Mouse (Mus musculus) spleen, adult 2 months (tissue): ENCODE measurements around the gene Tmcc2. TPM values are rescaled to one million over a fixed set of nuclear protein-coding genes. Genes with fewer than 3 reads are reported as not detected.

ENCODE experiments used
- DNase-seq, 2 experiments: peaks; one replicate each; pipeline versions ENCODE4 v3.0.0 to v3.0.0-alpha.2; 2012 to 2021; ENCODE audit warnings: low spot score in 2 of 2, low read depth in 1 of 2
- H3K27ac ChIP-seq: fragments of 200-500 bp; 2 replicates; pipeline ENCODE4 v1.5.1; 2012; ENCODE audit warnings: low read length, inconsistent platforms; ENCODE audit not compliant: insufficient read depth
- H3K27me3 ChIP-seq: fragments of 200-500 bp; 2 replicates; pipeline ENCODE4 v1.6.1; 2012; ENCODE audit warnings: mild to moderate bottlenecking, moderate library complexity, low read length, inconsistent platforms; ENCODE audit not compliant: control insufficient read depth, insufficient read depth
- H3K36me3 ChIP-seq: fragments of 200-500 bp; 2 replicates; pipeline ENCODE4 v1.6.1; 2012; ENCODE audit warnings: mild to moderate bottlenecking, low read length, inconsistent platforms; ENCODE audit not compliant: control insufficient read depth, insufficient read depth
- H3K4me1 ChIP-seq: fragments of 200-500 bp; 2 replicates; pipeline ENCODE4 v1.6.1; 2011; ENCODE audit warnings: inconsistent platforms; ENCODE audit not compliant: control insufficient read depth, insufficient read depth, insufficient read length
- H3K4me3 ChIP-seq: fragments of 200-500 bp; 2 replicates; pipeline ENCODE4 v1.5.1; 2011; ENCODE audit warnings: mild to moderate bottlenecking, inconsistent platforms; ENCODE audit not compliant: insufficient read depth, insufficient read length; ENCODE audit errors: extremely low read depth
- CTCF ChIP-seq: fragments of 200-500 bp; IDR thresholded peaks from 2 replicates; pipeline ENCODE4 v1.5.1; 2011; ENCODE audit warnings: mild to moderate bottlenecking, inconsistent platforms; ENCODE audit not compliant: insufficient read depth, insufficient read length, insufficient replicate concordance; ENCODE audit errors: extremely low read depth
- POLR2A ChIP-seq: fragments of 200-500 bp; IDR thresholded peaks from 2 replicates; pipeline ENCODE4 v1.6.1; 2011; ENCODE audit warnings: low read depth, low read length, inconsistent platforms
- WGBS: fragments of 180-500 bp; shearing (Covaris S2); methylation state at CpG from one replicate; pipeline ENCODE4 v1.1.7; 2018; 5-methylcytosine and 5-hydroxymethylcytosine counted together
- polyA plus RNA-seq: library from polyadenylated mRNA; depleted of rRNA; stranded (reverse); fragments of >200 nt; gene quantifications from 2 replicates; pipeline ENCODE4 v1.2.3, GENCODE M21; 2012

Tmcc2 gene
- polyA plus RNA-seq, 1 experiment = 244 TPM

- no peak for DNase-seq
- TF ChIP-seq CTCF (no peak), POLR2A (no peak)
- H3K4me1 ChIP-seq = peaks cover 3% of the 10 kb centered on the region; the same call in 1 of the 2 replicates
- no peaks in the 10 kb centered on the region for H3K27me3 ChIP-seq
- peaks cover 2% of the 10 kb centered on the region; the same call in 1 of the 2 replicates for H3K36me3 ChIP-seq
- H3K27ac ChIP-seq = no peak overlapping the region
- 87% methylated on average over 7 of the region's 7 CpGs for WGBS
- H3K4me3 ChIP-seq = no peak overlapping the region
Observed at GRCm38 (mm10) chr1:132364896-132365557, 26.1 kb downstream of the Tmcc2 start.

DNA sequence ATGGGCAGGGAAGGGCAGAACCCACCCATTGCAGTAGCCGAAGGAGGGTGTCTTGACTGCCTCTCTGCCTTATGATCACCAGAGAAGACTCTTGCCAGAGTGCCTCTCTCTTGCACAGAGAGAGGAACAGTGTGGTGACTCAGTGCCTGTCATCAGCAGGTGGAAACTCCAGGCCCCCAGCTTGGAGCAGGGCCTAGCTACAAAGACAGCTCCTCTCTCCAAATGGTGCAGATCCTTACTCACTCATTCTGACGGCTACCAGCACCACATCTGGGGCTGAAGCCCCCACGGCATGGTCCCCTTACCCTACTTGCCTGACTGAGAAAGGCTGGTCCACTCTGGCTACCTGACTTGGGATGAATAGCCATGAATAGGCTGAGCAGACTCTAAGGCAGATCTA is 26.7 kb downstream of the Tmcc2 start:
- Histone ChIP-seq H3K36me3 (peaks cover 3% of the 10 kb centered on the region; the same call in 1 of the 2 replicates), H3K4me3 (no peak overlapping the region)
- TF ChIP-seq CTCF = no peak
- TF ChIP-seq POLR2A = no peak

GRCm38 (mm10) chr1:132361959-132362358 is 29.1 kb downstream of the Tmcc2 start:
- H3K4me3 ChIP-seq = no peak overlapping the region

More for the DNA sequence above, 26.7 kb downstream of the Tmcc2 start:
- WGBS = 91% methylated on average over 3 of the region's 3 CpGs
- DNase-seq = no peak
- no peaks in the 10 kb centered on the region for H3K27me3 ChIP-seq
- no peak overlapping the region for H3K27ac ChIP-seq
- no peaks in the 10 kb centered on the region for H3K4me1 ChIP-seq

GRCm38 (mm10) chr1:132356841-132357240 is 34.2 kb downstream of the Tmcc2 start:
- TF ChIP-seq POLR2A = no peak
- TF ChIP-seq CTCF = no peak
- DNase-seq = no peak
- H3K27me3 ChIP-seq = no peaks in the 10 kb centered on the region
- WGBS = 88% methylated on average over 1 of the region's 1 CpGs
- H3K36me3 ChIP-seq = peaks cover 3% of the 10 kb centered on the region
- peaks cover 4% of the 10 kb centered on the region; the same call in 1 of the 2 replicates for H3K4me1 ChIP-seq
- no peak overlapping the region for H3K27ac ChIP-seq
- H3K4me3 ChIP-seq = no peak overlapping the region

More at GRCm38 (mm10) chr1:132361959-132362358, 29.1 kb downstream of the Tmcc2 start:
- DNase-seq = no peak
- H3K27me3 ChIP-seq = no peaks in the 10 kb centered on the region
- H3K27ac ChIP-seq = no peak overlapping the region
- peaks cover 3% of the 10 kb centered on the region for H3K36me3 ChIP-seq
- no peaks in the 10 kb centered on the region for H3K4me1 ChIP-seq
- WGBS = 94% methylated on average over 6 of the region's 6 CpGs
- no peak for TF ChIP-seq CTCF
- TF ChIP-seq POLR2A = no peak

DNA sequence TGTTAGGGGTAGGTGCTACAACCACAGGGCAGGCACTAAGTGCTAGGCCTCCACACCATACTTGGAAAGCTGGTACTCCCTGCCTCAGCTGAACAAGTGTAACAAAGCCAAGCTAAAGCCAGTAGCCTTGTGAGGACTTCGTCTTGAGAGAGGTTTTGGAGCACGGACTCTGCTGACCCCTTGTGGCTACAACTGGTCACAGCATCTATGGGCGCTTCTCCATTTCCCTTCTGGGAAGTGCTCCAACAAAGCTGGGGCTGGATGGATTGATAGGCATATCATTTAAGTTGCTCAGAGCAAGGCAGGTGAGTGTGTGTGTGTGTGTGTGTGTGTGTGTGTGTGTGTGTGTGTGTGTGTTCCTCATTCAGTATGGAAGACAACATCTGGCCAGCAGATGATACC is 35.2 kb downstream of the Tmcc2 start:
- peak; percentile 70 to 78 for DNase-seq
- H3K4me1 ChIP-seq = peaks cover 4% of the 10 kb centered on the region; the same call in 1 of the 2 replicates
- no peak overlapping the region for H3K27ac ChIP-seq
- TF ChIP-seq POLR2A = no peak
- TF ChIP-seq CTCF = peak; percentile 91; the same call in 1 of the 2 replicates
- peaks cover 6% of the 10 kb centered on the region for H3K36me3 ChIP-seq
- whole genome bisulfite sequencing = 0% methylated on average over 3 of the region's 3 CpGs
- no peak overlapping the region for H3K4me3 ChIP-seq
- no peaks in the 10 kb centered on the region for H3K27me3 ChIP-seq

DNA sequence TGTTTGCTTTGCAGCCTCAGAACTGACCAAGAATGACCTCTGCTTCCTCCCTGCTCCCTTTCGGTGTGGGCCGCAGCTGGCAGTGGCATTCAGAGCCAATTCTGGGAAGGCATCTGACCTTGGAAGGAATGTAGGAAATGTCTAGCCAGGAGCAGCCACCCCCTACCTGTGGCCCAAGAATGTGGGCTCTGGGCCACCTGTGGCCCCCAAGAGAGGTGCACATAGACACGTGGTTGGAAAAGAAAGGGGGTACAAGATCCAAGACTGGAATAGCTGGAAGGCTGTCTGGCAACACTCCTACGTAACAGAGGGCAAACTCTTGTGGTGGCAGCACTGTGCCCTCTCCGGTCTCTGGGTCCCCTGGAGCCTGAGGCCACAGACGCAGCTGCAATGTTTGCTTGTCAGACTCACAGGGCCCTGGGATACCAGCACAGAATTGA is 35.9 kb downstream of the Tmcc2 start:
- TF ChIP-seq CTCF = no peak
- no peak for TF ChIP-seq POLR2A
- 86% methylated on average over 6 of the region's 6 CpGs for WGBS
- DNase-seq = no peak
- H3K4me3 ChIP-seq = no peak overlapping the region
- H3K27me3 ChIP-seq = no peaks in the 10 kb centered on the region
- H3K4me1 ChIP-seq = peaks cover 4% of the 10 kb centered on the region; the same call in 1 of the 2 replicates
- peaks cover 10% of the 10 kb centered on the region for H3K36me3 ChIP-seq
- no peak overlapping the region for H3K27ac ChIP-seq

GRCm38 (mm10) chr1:132354234-132354633 is 36.8 kb downstream of the Tmcc2 start:
- H3K27me3 ChIP-seq = no peaks in the 10 kb centered on the region
- peaks cover 4% of the 10 kb centered on the region; the same call in 1 of the 2 replicates for H3K4me1 ChIP-seq
- no peak for TF ChIP-seq CTCF
- no peak for TF ChIP-seq POLR2A
- H3K27ac ChIP-seq = no peak overlapping the region
- peaks cover 8% of the 10 kb centered on the region for H3K36me3 ChIP-seq
- 92% methylated on average over 9 of the region's 9 CpGs for WGBS
- no peak overlapping the region for H3K4me3 ChIP-seq
- no peak for DNase-seq
